Mouse (Mus musculus): ENCODE measurements at regions not wholly inside any gene's neighbourhood (a gene's known extent, or its start where the extent isn't known, plus 50 kb on each side); places are given as distances from the start of the nearest gene placed in this dataset.

- H3K9ac ChIP-seq (ENCODE audit: insufficient read depth, low read depth): no peak overlapping the region
- dilution Hi-C loops (cut with MboI; ENCODE audit: extremely low pct_ligation_motif_present, extremely low pct_unique_long_range_greater_than_20kb, low sequenced_read_pairs) (no loop called here), in situ Hi-C loops (cut with MboI; ENCODE audit: low pct_ligation_motif_present, low pct_unique_long_range_greater_than_20kb, low sequenced_read_pairs) (no loop called here)
- no peaks in the 10 kb centered on the region for H3K27me3 ChIP-seq (replicated peaks)
- H3K9me3 ChIP-seq (replicated peaks; ENCODE audit: low read length): peaks cover 58% of the 10 kb centered on the region
- no peak overlapping the region for H3K27ac ChIP-seq (ENCODE audit: insufficient read depth, low read depth)
- no peaks in the 10 kb centered on the region for H3K79me2 ChIP-seq (replicated peaks; ENCODE audit: control insufficient read depth, extremely low read depth, insufficient read depth, poor library complexity, severe bottlenecking)
- H3K4me3 ChIP-seq (replicated peaks in 1 of 3; ENCODE audit: low read depth in 2 of 3, low read length in 2 of 3, poor library complexity in 1 of 3): no peak overlapping the region
- H3K36me3 ChIP-seq (replicated peaks in 1 of 2; ENCODE audit: control insufficient read depth in 1 of 2, insufficient read depth in 1 of 2, low read length in 1 of 2): no peaks in the 10 kb centered on the region
- no peak for DNase-seq (ENCODE audit: extremely low read depth)
- no peaks in the 10 kb centered on the region for H3K4me1 ChIP-seq (ENCODE audit: control insufficient read depth in 1 of 2, insufficient read depth in 2 of 2)
- H3K4me2 ChIP-seq (ENCODE audit: insufficient read depth, low read depth, poor library complexity, severe bottlenecking): no peak overlapping the region
- no peak for TF ChIP-seq TCF12 (IDR thresholded peaks at IDR 0.05; ENCODE audit: low read depth, low read length)
- TF ChIP-seq PAX5 (IDR thresholded peaks at IDR 0.05; ENCODE audit: low read length): no peak
- TF ChIP-seq HCFC1 (IDR thresholded peaks at IDR 0.05; ENCODE audit: low read depth, low read length): no peak
- no peak for TF ChIP-seq UBTF (IDR thresholded peaks at IDR 0.05; ENCODE audit: low read depth, low read length)
- TF ChIP-seq JUND (conservative IDR thresholded peaks at IDR 0.05; ENCODE audit: low read depth, low read length): no peak
- no peak for TF ChIP-seq BHLHE40 (IDR thresholded peaks at IDR 0.05; ENCODE audit: low read depth, low read length)
- no peak for TF ChIP-seq NRF1 (IDR thresholded peaks at IDR 0.05; ENCODE audit: low read depth, low read length)
- no peak for TF ChIP-seq E2F4 (IDR thresholded peaks at IDR 0.05; ENCODE audit: insufficient replicate concordance, low read depth, low read length)
- TF ChIP-seq ZMIZ1 (IDR thresholded peaks at IDR 0.05; ENCODE audit: low read depth, low read length): no peak
- TF ChIP-seq CHD1 (IDR thresholded peaks at IDR 0.05; ENCODE audit: low read depth, low read length): no peak
- no peak for TF ChIP-seq MAX (IDR thresholded peaks at IDR 0.05; ENCODE audit: low read length)
- no peak for TF ChIP-seq ELF1 (IDR thresholded peaks at IDR 0.05; ENCODE audit: low read depth, low read length)
- no peak for TF ChIP-seq SIN3A (IDR thresholded peaks at IDR 0.05; ENCODE audit: low read length)
- TF ChIP-seq RAD21 (IDR thresholded peaks at IDR 0.05; ENCODE audit: low read depth, low read length): no peak
These were observed 68.1 kb upstream of the Adamts18 start for GRCm38 (mm10) chr8:113916649-113917048.

DNA sequence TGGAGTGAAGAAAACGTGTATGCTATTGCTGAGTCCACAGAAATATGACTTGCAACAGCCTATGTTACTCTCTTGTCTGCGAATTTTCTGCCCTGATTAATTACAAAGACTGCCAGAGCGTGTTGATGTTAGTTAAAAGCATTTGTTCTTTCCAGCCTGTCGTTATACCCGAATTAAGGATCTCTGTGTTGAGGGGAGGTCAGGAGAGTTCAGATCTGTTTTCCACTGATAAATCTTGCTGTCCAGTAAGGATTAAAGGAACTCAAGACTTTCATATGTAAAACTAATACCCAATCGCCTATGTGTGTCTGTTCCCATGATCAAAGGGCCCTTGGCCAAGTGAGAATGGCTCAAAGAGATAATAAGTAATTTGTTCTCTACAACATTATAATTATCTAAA is 68.7 kb upstream of the Adamts18 start:
- in situ Hi-C loops (cut with MboI; ENCODE audit: low pct_ligation_motif_present, low pct_unique_long_range_greater_than_20kb, low sequenced_read_pairs) (no loop called here), dilution Hi-C loops (cut with MboI; ENCODE audit: extremely low pct_ligation_motif_present, extremely low pct_unique_long_range_greater_than_20kb, low sequenced_read_pairs) (no loop called here)
- Histone ChIP-seq H3K27me3 (replicated peaks) (no peaks in the 10 kb centered on the region), H3K4me3 (replicated peaks in 1 of 3; ENCODE audit: low read depth in 2 of 3, low read length in 2 of 3, poor library complexity in 1 of 3) (no peak overlapping the region), H3K4me2 (ENCODE audit: insufficient read depth, low read depth, poor library complexity, severe bottlenecking) (no peak overlapping the region), H3K36me3 (replicated peaks in 1 of 2; ENCODE audit: control insufficient read depth in 1 of 2, insufficient read depth in 1 of 2, low read length in 1 of 2) (no peaks in the 10 kb centered on the region), H3K27ac (ENCODE audit: insufficient read depth, low read depth) (no peak overlapping the region), H3K9me3 (replicated peaks; ENCODE audit: low read length) (peaks cover 62% of the 10 kb centered on the region), H3K4me1 (ENCODE audit: control insufficient read depth in 1 of 2, insufficient read depth in 2 of 2) (no peaks in the 10 kb centered on the region), H3K79me2 (replicated peaks; ENCODE audit: control insufficient read depth, extremely low read depth, insufficient read depth, poor library complexity, severe bottlenecking) (no peaks in the 10 kb centered on the region), H3K9ac (ENCODE audit: insufficient read depth, low read depth) (no peak overlapping the region)
- TF ChIP-seq CHD2 (IDR thresholded peaks at IDR 0.05; ENCODE audit: low read length) (no peak), BHLHE40 (IDR thresholded peaks at IDR 0.05; ENCODE audit: low read depth, low read length) (no peak), E2F4 (IDR thresholded peaks at IDR 0.05; ENCODE audit: insufficient replicate concordance, low read depth, low read length) (no peak), ZC3H11A (IDR thresholded peaks at IDR 0.05; ENCODE audit: low read depth, low read length) (no peak), NRF1 (IDR thresholded peaks at IDR 0.05; ENCODE audit: low read depth, low read length) (no peak), JUN (IDR thresholded peaks at IDR 0.05; ENCODE audit: insufficient read depth, low read depth, low read length) (no peak), POLR2A (IDR thresholded peaks at IDR 0.05; ENCODE audit: low read depth, low read length) (no peak), GABPA (IDR thresholded peaks at IDR 0.05; ENCODE audit: insufficient replicate concordance, low read depth, low read length) (no peak), ETS1 (conservative IDR thresholded peaks at IDR 0.05; ENCODE audit: low read depth, low read length) (no peak), PAX5 (IDR thresholded peaks at IDR 0.05; ENCODE audit: low read length) (no peak), NELFE (IDR thresholded peaks at IDR 0.05; ENCODE audit: low read depth, low read length) (no peak), CTCF (conservative IDR thresholded peaks at IDR 0.05 in 1 of 2, IDR thresholded peaks at IDR 0.05 in 1 of 2; ENCODE audit: low read depth in 2 of 2, low read length in 2 of 2) (no peak), POLR2AphosphoS2 (IDR thresholded peaks at IDR 0.05; ENCODE audit: low read depth, low read length) (no peak), ELF1 (IDR thresholded peaks at IDR 0.05; ENCODE audit: low read depth, low read length) (no peak), USF2 (conservative IDR thresholded peaks at IDR 0.05; ENCODE audit: low read depth, low read length) (no peak), MAX (IDR thresholded peaks at IDR 0.05; ENCODE audit: low read length) (no peak), MYC (IDR thresholded peaks at IDR 0.05; ENCODE audit: low read depth, low read length) (no peak), IRF4 (IDR thresholded peaks at IDR 0.05; ENCODE audit: low read depth, low read length) (no peak), HCFC1 (IDR thresholded peaks at IDR 0.05; ENCODE audit: low read depth, low read length) (no peak)
- DNase-seq (ENCODE audit: extremely low read depth): no peak
